Mouse (Mus musculus) olfactory bulb, adult 2 months (tissue): ENCODE measurements at regions not wholly inside any gene's neighbourhood (a gene's known extent, or its start where the extent isn't known, plus 50 kb on each side); places are given as distances from the start of the nearest gene placed in this dataset.

Source experiments
- CTCF ChIP-seq: fragments of 200-500 bp; IDR thresholded peaks from 2 replicates; pipeline ENCODE4 v1.5.1; 2012; ENCODE audit warnings: low read depth, mild to moderate bottlenecking, low read length, moderate library complexity; ENCODE audit not compliant: insufficient read depth
- POLR2A ChIP-seq: fragments of 200-500 bp; IDR thresholded peaks from 2 replicates; pipeline ENCODE4 v1.6.1; 2012; ENCODE audit warnings: mild to moderate bottlenecking, low read depth, low read length, moderate library complexity; ENCODE audit not compliant: insufficient read depth

GRCm38 (mm10) chr1:193583791-193584190 is 213.7 kb upstream of the Camk1g start:
- TF ChIP-seq CTCF = no peak
- no peak for TF ChIP-seq POLR2A
